Mouse (Mus musculus) kidney, adult 2 months (tissue): ENCODE data around the gene Cabin1. TPM values are rescaled to one million over a fixed set of nuclear protein-coding genes. Genes with fewer than 3 reads are reported as not detected.

Experiments
- DNase-seq: peaks from one replicate; pipeline ENCODE4 v3.0.0; 2021
- H3K27ac ChIP-seq: fragments of 200-500 bp; 2 replicates; pipeline ENCODE4 v1.5.1; 2012; ENCODE audit warnings: low read depth, low read length, control low read depth, inconsistent platforms; ENCODE audit not compliant: insufficient read depth
- H3K27me3 ChIP-seq: fragments of 200-500 bp; replicated peaks from 2 replicates; pipeline ENCODE4 v1.6.1; 2012; ENCODE audit warnings: mild to moderate bottlenecking, moderate library complexity, low read length, inconsistent platforms; ENCODE audit not compliant: control insufficient read depth, insufficient read depth
- H3K36me3 ChIP-seq: fragments of 200-500 bp; 2 replicates; pipeline ENCODE4 v1.6.1; 2012; ENCODE audit warnings: mild to moderate bottlenecking, moderate library complexity, low read length, inconsistent platforms; ENCODE audit not compliant: control insufficient read depth, insufficient read depth
- H3K4me1 ChIP-seq: fragments of 200-500 bp; 2 replicates; pipeline ENCODE4 v1.6.1; 2011; ENCODE audit warnings: low read length; ENCODE audit not compliant: control insufficient read depth, insufficient read depth
- H3K4me3 ChIP-seq: fragments of 200-500 bp; 2 replicates; pipeline ENCODE4 v1.5.1; 2011; ENCODE audit warnings: mild to moderate bottlenecking, low read depth, low read length, control low read depth; ENCODE audit not compliant: insufficient read depth
- CTCF ChIP-seq: fragments of 200-500 bp; conservative IDR thresholded peaks from 2 replicates; pipeline ENCODE4 v1.5.1; 2011; ENCODE audit warnings: low read depth, mild to moderate bottlenecking, control low read depth, low read length, moderate library complexity, mixed read lengths; ENCODE audit not compliant: insufficient read depth, insufficient read length
- POLR2A ChIP-seq: fragments of 200-500 bp; IDR thresholded peaks from one replicate; pipeline ENCODE4 v1.6.1; 2011; ENCODE audit warnings: low read depth, low read length, control low read depth
- WGBS: fragments of 180-500 bp; shearing (Covaris S2); methylation state at CpG from one replicate; pipeline ENCODE4 v1.1.7; 2018; 5-methylcytosine and 5-hydroxymethylcytosine counted together
- polyA plus RNA-seq: library from polyadenylated mRNA; depleted of rRNA; stranded (reverse); fragments of >200 nt; gene quantifications from 2 replicates; pipeline ENCODE4 v1.2.3, GENCODE M21; 2012

Cabin1 gene
- polyA plus RNA-seq, 1 experiment, result 24.6 TPM

DNA sequence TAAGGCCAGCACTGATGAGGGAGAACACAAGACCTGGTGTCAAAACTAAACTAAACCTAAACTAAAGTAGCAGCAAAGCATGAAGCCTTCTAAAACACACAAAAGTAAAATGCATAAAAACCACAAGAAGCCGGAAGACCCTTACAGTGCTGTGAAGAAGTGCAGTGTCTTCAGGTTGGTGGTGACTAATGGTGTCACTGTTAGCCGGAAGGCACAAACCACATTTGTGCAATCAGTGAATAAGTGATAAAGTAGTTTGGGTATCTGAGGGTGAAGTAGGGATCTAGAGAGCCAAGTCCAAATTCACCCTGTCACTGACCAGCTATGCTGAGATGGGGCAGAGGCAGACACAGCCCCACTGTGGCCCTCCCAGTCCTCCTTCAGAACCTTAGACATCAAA is 61.6 kb downstream of the Cabin1 start:
- TF ChIP-seq POLR2A (no peak), CTCF (no peak)
- H3K27me3 ChIP-seq, result no peaks in the 10 kb centered on the region
- WGBS, result 91% methylated on average over 2 of the region's 2 CpGs
- H3K27ac ChIP-seq, result no peak overlapping the region
- peaks cover 7% of the 10 kb centered on the region; the same call in 1 of the 2 replicates for H3K4me1 ChIP-seq
- H3K4me3 ChIP-seq, result no peak overlapping the region
- no peak for DNase-seq
- no peaks in the 10 kb centered on the region; the same call in 1 of the 2 replicates for H3K36me3 ChIP-seq

DNA sequence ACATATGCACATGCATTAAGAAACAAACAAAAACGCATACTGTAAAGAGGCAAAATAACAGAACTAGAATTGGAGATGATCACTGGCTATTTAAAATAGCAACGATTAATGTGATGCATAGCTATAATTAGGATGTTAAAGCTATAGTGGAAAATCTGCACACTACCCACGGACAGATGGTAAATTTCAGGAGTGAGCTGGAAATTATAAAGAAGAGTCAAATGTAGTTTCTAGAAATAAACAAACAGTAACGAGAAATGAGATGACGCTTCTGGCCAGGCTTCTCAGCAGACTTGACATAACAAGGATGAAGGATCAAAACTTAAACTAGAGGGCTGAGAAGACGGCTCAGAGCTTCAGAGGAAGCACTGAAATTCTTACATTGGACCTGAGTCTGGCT is 62.9 kb downstream of the Cabin1 start:
- H3K4me3 ChIP-seq, result no peak overlapping the region
- no peak for DNase-seq
- no peaks in the 10 kb centered on the region for H3K27me3 ChIP-seq
- H3K4me1 ChIP-seq, result peaks cover 7% of the 10 kb centered on the region; the same call in 1 of the 2 replicates
- H3K27ac ChIP-seq, result no peak overlapping the region
- TF ChIP-seq CTCF (no peak), POLR2A (no peak)
- H3K36me3 ChIP-seq, result no peaks in the 10 kb centered on the region; the same call in 1 of the 2 replicates
- WGBS, result 89% methylated on average over 6 of the region's 6 CpGs

DNA sequence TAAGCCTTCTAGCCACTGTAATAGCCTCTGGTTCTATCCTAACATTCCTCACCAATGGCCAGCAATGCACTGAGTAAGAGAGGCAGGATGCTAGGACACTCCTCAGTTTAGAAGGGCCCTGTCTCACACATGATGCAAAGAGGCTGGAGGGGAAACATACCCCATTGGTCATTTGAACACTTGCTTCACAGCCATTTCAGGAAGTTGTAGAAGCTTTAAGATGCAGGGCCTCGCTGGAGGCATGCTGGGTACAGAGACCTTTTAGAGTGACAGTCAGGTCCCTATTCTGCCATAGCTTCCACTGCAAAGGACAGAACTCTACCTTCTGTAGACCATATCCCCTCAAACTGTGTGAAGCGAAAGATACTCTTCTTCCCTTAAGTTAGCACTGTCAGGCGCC is 66.4 kb downstream of the Cabin1 start:
- no peak overlapping the region for H3K4me3 ChIP-seq
- H3K36me3 ChIP-seq, result no peaks in the 10 kb centered on the region; the same call in none of the 2 replicates
- TF ChIP-seq POLR2A, result no peak
- TF ChIP-seq CTCF, result no peak
- H3K27ac ChIP-seq, result no peak overlapping the region
- no peaks in the 10 kb centered on the region for H3K27me3 ChIP-seq
- no peak for DNase-seq
- no peaks in the 10 kb centered on the region for H3K4me1 ChIP-seq
- 88% methylated on average over 3 of the region's 3 CpGs for WGBS

DNA sequence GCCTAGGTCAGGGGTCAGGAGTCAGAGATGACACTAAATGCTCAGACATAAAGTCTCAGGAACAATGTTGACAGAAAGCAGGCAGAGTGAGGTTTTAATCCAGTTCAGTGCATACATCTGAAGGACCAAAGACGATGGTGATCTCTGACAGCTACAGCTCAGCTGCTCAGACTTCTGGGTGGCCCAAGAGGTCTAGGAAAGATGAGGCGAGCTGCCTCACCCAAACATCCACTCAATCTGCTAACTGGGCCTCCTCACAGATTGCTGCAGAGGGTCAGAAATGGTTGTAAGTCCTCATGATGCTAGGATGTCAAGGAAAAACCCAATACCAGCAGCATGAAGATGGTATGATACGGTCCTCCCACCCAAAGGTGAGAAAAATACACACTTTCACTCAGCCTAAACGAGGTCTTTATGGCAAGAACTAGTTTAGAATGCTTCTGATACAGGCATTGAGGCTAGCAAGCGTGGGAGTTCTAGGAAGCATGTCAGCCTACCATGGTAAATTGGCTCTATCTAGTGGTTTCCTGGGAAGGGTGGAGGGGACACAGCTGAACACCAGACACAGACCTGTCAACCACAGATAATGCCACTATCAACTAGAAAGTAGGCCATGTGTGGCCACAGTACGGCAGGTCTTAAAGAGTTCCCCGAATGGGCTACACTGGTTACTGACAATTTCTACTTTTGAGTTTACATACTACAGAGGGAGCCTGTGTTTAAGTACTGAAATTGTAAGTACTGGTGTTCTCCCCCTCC is 67.4 kb downstream of the Cabin1 start:
- H3K4me3 ChIP-seq, result no peak overlapping the region
- H3K27ac ChIP-seq, result no peak overlapping the region
- TF ChIP-seq POLR2A (no peak), CTCF (no peak)
- H3K4me1 ChIP-seq, result no peaks in the 10 kb centered on the region
- WGBS, result 90% methylated on average over 7 of the region's 7 CpGs
- H3K36me3 ChIP-seq, result no peaks in the 10 kb centered on the region; the same call in none of the 2 replicates
- DNase-seq, result no peak
- no peaks in the 10 kb centered on the region for H3K27me3 ChIP-seq

DNA sequence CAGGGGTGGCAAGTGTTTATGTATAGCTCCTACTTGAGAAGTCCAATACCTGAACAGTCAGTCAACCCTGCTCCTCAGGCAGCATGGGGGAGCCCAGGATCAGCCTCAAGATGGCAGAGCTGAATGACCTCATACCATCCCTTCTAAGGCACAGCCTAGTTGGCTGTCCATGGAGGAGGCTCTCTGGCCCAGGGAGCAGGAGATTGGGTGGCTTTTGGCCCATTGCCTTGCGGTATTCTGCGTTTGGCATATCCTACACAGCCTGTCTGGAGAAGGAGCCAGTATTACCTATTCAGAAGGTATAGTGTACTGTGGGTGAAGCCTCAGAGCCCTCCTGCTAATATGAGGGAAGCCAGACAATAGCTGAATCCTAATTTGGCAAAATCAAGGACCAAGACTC is 68.6 kb downstream of the Cabin1 start:
- WGBS, result 92% methylated on average over 2 of the region's 2 CpGs
- Histone ChIP-seq H3K36me3 (no peaks in the 10 kb centered on the region; the same call in none of the 2 replicates), H3K4me1 (no peaks in the 10 kb centered on the region), H3K4me3 (no peak overlapping the region), H3K27me3 (no peaks in the 10 kb centered on the region), H3K27ac (no peak overlapping the region)
- TF ChIP-seq POLR2A (no peak), CTCF (no peak)
- no peak for DNase-seq

DNA sequence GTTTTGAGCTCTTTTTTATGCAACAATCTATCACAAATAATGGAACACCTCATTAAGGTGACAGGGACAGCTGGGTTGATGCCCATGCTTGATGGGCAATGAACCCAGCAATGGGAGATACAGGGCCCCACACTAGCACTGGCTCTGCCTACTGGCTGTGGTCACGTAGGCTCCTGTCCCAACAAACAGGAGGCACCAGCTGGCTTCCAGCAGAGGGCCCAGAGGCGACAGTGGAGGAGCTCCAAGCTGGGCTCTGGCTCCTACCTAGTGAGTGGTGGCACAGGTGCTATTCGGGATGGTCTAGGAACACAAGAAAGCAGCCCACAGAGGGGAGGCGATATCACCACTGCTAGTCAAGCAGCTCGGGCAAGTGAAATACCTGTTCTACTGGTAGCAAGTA is 69.1 kb downstream of the Cabin1 start:
- 93% methylated on average over 5 of the region's 5 CpGs for WGBS
- Histone ChIP-seq H3K4me1 (no peaks in the 10 kb centered on the region), H3K4me3 (no peak overlapping the region), H3K27ac (no peak overlapping the region), H3K27me3 (no peaks in the 10 kb centered on the region), H3K36me3 (no peaks in the 10 kb centered on the region; the same call in none of the 2 replicates)
- TF ChIP-seq CTCF (no peak), POLR2A (no peak)
- DNase-seq, result no peak

DNA sequence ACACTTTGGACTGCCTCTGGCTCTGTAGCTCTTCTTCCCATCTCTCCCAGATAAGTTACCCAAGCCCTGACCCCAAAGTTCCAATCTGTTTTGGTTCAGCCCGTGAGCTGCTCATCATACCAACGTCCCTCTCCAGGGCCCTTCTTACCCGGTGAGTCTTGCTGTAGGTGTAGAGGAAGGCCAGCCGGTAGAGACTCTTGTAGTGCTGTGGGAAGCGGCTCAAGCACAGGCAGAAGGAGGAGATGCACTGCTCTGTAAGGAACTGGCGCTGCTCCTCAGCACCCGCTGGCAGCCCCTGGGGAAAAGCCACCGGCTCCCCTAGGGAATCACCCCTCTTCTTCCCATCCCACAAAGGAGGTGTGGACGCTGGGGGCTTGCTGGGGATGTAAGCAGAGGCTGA is 69.6 kb downstream of the Cabin1 start:
- WGBS, result 82% methylated on average over 9 of the region's 9 CpGs
- Histone ChIP-seq H3K4me1 (no peaks in the 10 kb centered on the region), H3K4me3 (no peak overlapping the region), H3K27me3 (no peaks in the 10 kb centered on the region), H3K36me3 (no peaks in the 10 kb centered on the region; the same call in none of the 2 replicates), H3K27ac (no peak overlapping the region)
- no peak for DNase-seq
- no peak for TF ChIP-seq POLR2A
- TF ChIP-seq CTCF, result no peak
